Mouse (Mus musculus) embryonic stem cell, embryonic (primary cell): Measurements from ENCODE around the gene Gpr156.

Experiments
- CTCF ChIA-PET, 4 experiments: fragments of 300-600 bp in 2 of 4; fragments of 350-600 bp in 2 of 4; sonication (Branson Sonifier 250); formaldehyde crosslinking; loops; one replicate each; lab custom pipeline; 2022; ENCODE audit warnings: inconsistent platforms in 2 of 4; lab: Charles Lee
- POLR2A ChIA-PET, 4 experiments: fragments of 300-600 bp in 2 of 4; fragments of 350-600 bp in 2 of 4; sonication (Branson Sonifier 250); formaldehyde crosslinking; loops; one replicate each; lab custom pipeline; 2022; ENCODE audit warnings: antibody characterized with exemption in 4 of 4, inconsistent platforms in 1 of 4; lab: Charles Lee

The Gpr156 gene

GRCm38 (mm10) chr16:37898790-37899189 lies 17.5 kb upstream of the Gpr156 start:
- ChIA-PET CTCF (no interaction called here), POLR2A (no interaction called here)

GRCm38 (mm10) chr16:37899357-37899756 lies 16.9 kb upstream of the Gpr156 start:
- CTCF ChIA-PET: no interaction called here
- POLR2A ChIA-PET: interaction anchor here in 1 of 4 experiments (1.5 kb wide), 1 partner anchor 30 kb away, joined by 3 read pairs; no protein-coding TSS in a partner anchor

- ChIA-PET POLR2A (interaction anchor here in 2 of 4 experiments (0.7 to 1.4 kb wide), 3 partner anchors 12 to 33 kb away, joined by 3 to 5 read pairs (median 3); partner anchors contain the start of gene Lrrc58 (in 1 of the 2)), CTCF (interaction anchor here in 1 of 4 experiments (0.6 kb wide), 1 partner anchor 268 kb away, joined by 3 read pairs; no protein-coding TSS in a partner anchor)
Observed at GRCm38 (mm10) chr16:37901318-37901717, 15.0 kb upstream of the Gpr156 start.

- CTCF ChIA-PET: interaction anchor here in 1 of 4 experiments (0.5 kb wide), 1 partner anchor 889 kb away, joined by 3 read pairs; no protein-coding TSS in a partner anchor
- POLR2A ChIA-PET: interaction anchor here in 2 of 4 experiments (0.6 kb wide), 2 partner anchors 32 to 146 kb away, joined by 3 to 5 read pairs; no protein-coding TSS in a partner anchor
Observed at GRCm38 (mm10) chr16:37906456-37906855, 9.8 kb upstream of the Gpr156 start.

- CTCF ChIA-PET: no interaction called here
- POLR2A ChIA-PET: interaction anchor here in 1 of 4 experiments (0.5 kb wide), 1 partner anchor 20 kb away, joined by 3 read pairs; no protein-coding TSS in a partner anchor
Observed at GRCm38 (mm10) chr16:37911086-37911485, 5.2 kb upstream of the Gpr156 start.

GRCm38 (mm10) chr16:37916818-37917201 lies 514 bp downstream of the Gpr156 start:
- POLR2A ChIA-PET: interaction anchor here in 1 of 4 experiments (1.1 kb wide), 1 partner anchor 49 kb away, joined by 3 read pairs; the partner anchor contains the start of gene Lrrc58
- CTCF ChIA-PET: interaction anchor here in 1 of 4 experiments (0.6 kb wide), 1 partner anchor 103 kb away, joined by 5 read pairs; no protein-coding TSS in a partner anchor

- CTCF ChIA-PET: interaction anchor here (0.6 to 1.2 kb wide), 9 partner anchors 17 to 823 kb away, joined by 3 to 9 read pairs (median 4); partner anchors contain the start of gene B4galt4 (in 1 of the 4)
- POLR2A ChIA-PET: no interaction called here
Observed at GRCm38 (mm10) chr16:37919000-37919399, 2.7 kb downstream of the Gpr156 start.

- POLR2A ChIA-PET: interaction anchor here (0.5 to 1.2 kb wide), 5 partner anchors 10 to 400 kb away, joined by 3 to 6 read pairs (median 3); no protein-coding TSS in a partner anchor
- CTCF ChIA-PET: interaction anchor here in 2 of 4 experiments (0.7 kb wide), 2 partner anchors 272 to 417 kb away, joined by 3 read pairs; no protein-coding TSS in a partner anchor
Observed at GRCm38 (mm10) chr16:37920842-37921409, 4.6 kb downstream of the Gpr156 start.

GRCm38 (mm10) chr16:37926087-37926486 lies 9.8 kb downstream of the Gpr156 start:
- CTCF ChIA-PET: no interaction called here
- POLR2A ChIA-PET: interaction anchor here in 1 of 4 experiments (0.6 kb wide), 1 partner anchor 1370 kb away, joined by 7 read pairs; no protein-coding TSS in a partner anchor

GRCm38 (mm10) chr16:37927117-37927516 lies 10.8 kb downstream of the Gpr156 start:
- ChIA-PET POLR2A (interaction anchor here in 1 of 4 experiments (1.2 kb wide), 1 partner anchor 49 kb away, joined by 3 read pairs; no protein-coding TSS in a partner anchor), CTCF (interaction anchor here in 1 of 4 experiments (0.6 kb wide), 1 partner anchor 556 kb away, joined by 3 read pairs; no protein-coding TSS in a partner anchor)

GRCm38 (mm10) chr16:37929006-37929405 lies 12.7 kb downstream of the Gpr156 start:
- POLR2A ChIA-PET: interaction anchor here in 2 of 4 experiments (0.6 kb wide), 2 partner anchors 114 to 1120 kb away, joined by 3 to 5 read pairs; no protein-coding TSS in a partner anchor
- CTCF ChIA-PET: interaction anchor here in 1 of 4 experiments (0.5 kb wide), 1 partner anchor 19 kb away, joined by 6 read pairs; no protein-coding TSS in a partner anchor

- CTCF ChIA-PET: no interaction called here
- POLR2A ChIA-PET: interaction anchor here in 1 of 4 experiments (0.6 kb wide), 1 partner anchor 1119 kb away, joined by 3 read pairs; no protein-coding TSS in a partner anchor
Observed at GRCm38 (mm10) chr16:37929626-37930025, 13.3 kb downstream of the Gpr156 start.

GRCm38 (mm10) chr16:37934932-37935331 lies 18.6 kb downstream of the Gpr156 start:
- CTCF ChIA-PET: interaction anchor here in 2 of 4 experiments (0.6 to 0.7 kb wide), 3 partner anchors 121 to 361 kb away, joined by 3 to 13 read pairs (median 5); no protein-coding TSS in a partner anchor
- POLR2A ChIA-PET: no interaction called here

GRCm38 (mm10) chr16:37937276-37937675 lies 21.0 kb downstream of the Gpr156 start:
- ChIA-PET POLR2A (no interaction called here), CTCF (interaction anchor here in 1 of 4 experiments (0.6 kb wide), 1 partner anchor 12 kb away, joined by 4 read pairs; no protein-coding TSS in a partner anchor)

GRCm38 (mm10) chr16:37938125-37939081 lies 22.1 kb downstream of the Gpr156 start:
- ChIA-PET POLR2A (interaction anchor here in 2 of 4 experiments (0.6 to 0.9 kb wide), 3 partner anchors 32 to 634 kb away, joined by 3 read pairs; no protein-coding TSS in a partner anchor), CTCF (no interaction called here)

GRCm38 (mm10) chr16:37939082-37939863 lies 23.0 kb downstream of the Gpr156 start:
- POLR2A ChIA-PET: interaction anchor here in 2 of 4 experiments (0.5 to 0.9 kb wide), 7 partner anchors 32 to 633 kb away, joined by 3 to 5 read pairs (median 3); no protein-coding TSS in a partner anchor
- CTCF ChIA-PET: no interaction called here

- POLR2A ChIA-PET: interaction anchor here in 2 of 4 experiments (0.6 to 0.7 kb wide), 3 partner anchors 92 to 149 kb away, joined by 3 to 7 read pairs (median 6); partner anchors contain the start of gene Gsk3b (in 1 of the 2)
- CTCF ChIA-PET: no interaction called here
Observed at GRCm38 (mm10) chr16:37940291-37940690, 24.0 kb downstream of the Gpr156 start.
